Mouse (Mus musculus): ENCODE results near the gene Vmn1r231.

The Vmn1r231 gene

GRCm38 (mm10) chr17:20904991-20905390 lies at the start of gene Vmn1r231:
TSS of gene Vmn1r231 (minus strand) at chr17:20905091.
- DNase-seq (ENCODE audit: low spot score in 2 of 2) = no peak

DNA sequence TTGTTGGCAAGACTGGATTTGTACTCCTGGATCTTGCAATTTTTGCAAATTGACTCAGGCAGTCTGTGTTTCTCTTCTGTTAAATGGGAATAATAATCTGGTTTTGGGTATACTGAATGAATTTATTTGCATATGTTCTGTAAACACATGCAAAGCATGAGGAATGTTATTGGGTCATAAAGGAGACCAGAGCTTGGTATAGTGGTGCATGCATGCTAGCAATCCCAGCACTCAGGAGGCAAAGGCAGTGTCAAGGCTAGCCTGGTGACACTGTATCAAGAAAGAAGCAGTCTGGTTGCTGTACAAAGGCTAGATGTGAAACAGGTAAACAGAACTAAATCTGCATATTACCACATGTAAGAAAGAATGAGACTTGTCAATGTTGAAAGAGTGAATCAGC lies 41.7 kb upstream of the Vmn1r231 start:
- no peak for DNase-seq (ENCODE audit: low spot score in 2 of 2)

GRCm38 (mm10) chr17:20946026-20946565 lies 41.2 kb upstream of the Vmn1r231 start:
- peak in 1 of 2 experiments; percentile 41 for DNase-seq (ENCODE audit: low spot score in 2 of 2)

GRCm38 (mm10) chr17:20944985-20945891 lies 40.3 kb upstream of the Vmn1r231 start, which contains the start of gene Ppp2r1a:
TSS of gene Ppp2r1a (plus strand) at chr17:20945311.
- DNase-seq (ENCODE audit: low spot score in 2 of 2) = peak; percentile 99 to 100

GRCm38 (mm10) chr17:20944226-20944625 lies 39.3 kb upstream of the Vmn1r231 start:
- DNase-seq (ENCODE audit: low spot score in 2 of 2) = no peak

- no peak for DNase-seq (ENCODE audit: low spot score in 2 of 2)
These were observed 14.7 kb upstream of the Vmn1r231 start, which contains the start of gene Vmn1r232 for GRCm38 (mm10) chr17:20919614-20920013. TSS of gene Vmn1r232 (minus strand) at chr17:20919714.

DNA sequence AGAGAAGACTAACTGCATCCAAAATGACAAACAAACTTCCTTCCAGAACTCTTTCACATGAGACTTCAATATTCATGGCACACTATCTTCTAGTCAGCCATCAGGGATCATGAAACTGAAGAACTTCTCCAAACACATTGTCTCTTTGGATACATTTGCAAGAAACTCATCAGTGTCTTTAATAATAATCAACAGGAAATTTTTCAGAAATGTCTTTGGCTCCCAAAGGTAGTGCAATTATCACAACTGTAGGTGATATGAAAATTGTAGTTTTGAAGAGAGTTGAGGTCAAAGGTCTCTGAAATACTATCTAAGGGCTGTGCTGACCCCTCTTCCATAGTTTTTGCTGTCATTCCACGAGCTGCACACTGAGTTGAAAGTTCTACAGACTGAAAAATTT lies 64.7 kb downstream of the Vmn1r231 start, which contains the start of gene Vmn1r230:
Gene Vmn1r230, plus strand, starts transcription at position 301 of the 400 bp plus-strand sequence.
- no peak for DNase-seq (ENCODE audit: low spot score in 2 of 2)
